Mouse (Mus musculus) gonadal fat pad, adult 2 months (tissue): ENCODE results near the gene Gm7682. TPM values are rescaled to one million over a fixed set of nuclear protein-coding genes. Genes with fewer than 3 reads are reported as not detected.
"Not testable (repeated sequence)": the region's sequence is repeated elsewhere in the genome, so short reads cannot be mapped to it uniquely, and the experiment has no call there.

Experiments used
- DNase-seq: peaks from one replicate; pipeline ENCODE4 v3.0.0-alpha.2; 2012; ENCODE audit warnings: low read depth
- polyA plus RNA-seq: library from polyadenylated mRNA; depleted of rRNA; stranded (reverse); fragments of >200 nt; gene quantifications from 2 replicates; pipeline ENCODE4 v1.2.3, GENCODE M21; 2012; rRNA removed

Gm7682 gene
- polyA plus RNA-seq: not detected in 2 replicates

- not testable (repeated sequence) for DNase-seq
Observed at GRCm38 (mm10) chr5:94445484-94445883, at the start of gene Gm7682. TSS of gene Gm7682 (plus strand) at chr5:94445784.

Other genes starting within 250 kb of the Gm7682 start
- not detected in 2 replicates for gene Gm3106, start 227.8 kb upstream of the Gm7682 start, polyA plus RNA-seq
- not detected in 2 replicates for gene A430089I19Rik, start 139.0 kb upstream of the Gm7682 start, polyA plus RNA-seq
- not detected in 2 replicates for gene Gm6502, start 131.3 kb upstream of the Gm7682 start, polyA plus RNA-seq
- gene AA792892, start 106.0 kb upstream of the Gm7682 start, polyA plus RNA-seq: not detected in 2 replicates
- not detected in 2 replicates for gene Gm3139, start 80.5 kb downstream of the Gm7682 start, polyA plus RNA-seq
- not detected in 2 replicates for gene Gm3147, start 170.6 kb downstream of the Gm7682 start, polyA plus RNA-seq
- gene Gm6509, start 178.2 kb downstream of the Gm7682 start, polyA plus RNA-seq: not detected in 2 replicates
- gene Gm6205, start 202.6 kb downstream of the Gm7682 start, polyA plus RNA-seq: not detected in 2 replicates